Mouse (Mus musculus) gonadal fat pad, adult 2 months (tissue): Measurements from ENCODE around the gene Gm14137. TPM values are rescaled to one million over a fixed set of nuclear protein-coding genes. Genes with fewer than 3 reads are reported as not detected.

ENCODE experiments used
- DNase-seq: peaks from one replicate; pipeline ENCODE4 v3.0.0-alpha.2; 2012; ENCODE audit warnings: low read depth
- polyA plus RNA-seq: library from polyadenylated mRNA; depleted of rRNA; stranded (reverse); fragments of >200 nt; gene quantifications from 2 replicates; pipeline ENCODE4 v1.2.3, GENCODE M21; 2012; rRNA removed

Gene Gm14137
- 0.03 TPM in 1 of 2 replicates, not detected in the other for polyA plus RNA-seq

DNA sequence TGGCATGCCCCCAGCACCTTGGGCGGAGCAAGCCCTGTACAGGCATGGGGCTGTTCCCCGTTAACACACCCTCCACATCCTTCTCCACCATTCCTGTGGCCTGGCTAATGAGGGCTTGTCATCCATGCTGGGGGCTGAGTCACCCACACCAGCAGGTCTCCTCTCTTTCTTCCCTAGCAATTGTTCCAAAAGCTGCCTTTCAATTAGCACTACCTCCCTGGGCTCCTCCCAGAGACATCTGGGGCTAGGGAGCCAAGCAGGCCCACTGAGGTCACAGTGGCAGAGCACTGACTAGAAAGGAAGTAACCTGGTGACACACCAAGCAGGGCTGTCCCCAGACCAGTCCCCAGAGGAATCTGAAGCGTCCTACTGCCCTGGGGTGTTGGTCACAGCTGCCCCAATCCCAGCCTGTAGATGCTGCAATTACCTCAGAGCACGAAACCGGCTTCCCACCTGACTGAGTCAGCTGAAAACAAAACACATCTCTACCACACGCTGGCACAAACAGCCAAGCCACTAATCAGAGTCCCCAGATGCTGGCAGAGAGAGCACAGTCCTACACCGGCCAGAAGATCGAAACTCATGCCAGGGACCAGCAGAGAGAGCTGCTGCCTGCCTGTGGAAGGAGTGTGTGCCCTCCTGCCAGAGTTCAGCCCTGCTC lies at the start of gene Gm14137:
Gene Gm14137 (plus strand): TSS at position 519 of the 661 bp plus-strand sequence.
- no peak for DNase-seq

DNA sequence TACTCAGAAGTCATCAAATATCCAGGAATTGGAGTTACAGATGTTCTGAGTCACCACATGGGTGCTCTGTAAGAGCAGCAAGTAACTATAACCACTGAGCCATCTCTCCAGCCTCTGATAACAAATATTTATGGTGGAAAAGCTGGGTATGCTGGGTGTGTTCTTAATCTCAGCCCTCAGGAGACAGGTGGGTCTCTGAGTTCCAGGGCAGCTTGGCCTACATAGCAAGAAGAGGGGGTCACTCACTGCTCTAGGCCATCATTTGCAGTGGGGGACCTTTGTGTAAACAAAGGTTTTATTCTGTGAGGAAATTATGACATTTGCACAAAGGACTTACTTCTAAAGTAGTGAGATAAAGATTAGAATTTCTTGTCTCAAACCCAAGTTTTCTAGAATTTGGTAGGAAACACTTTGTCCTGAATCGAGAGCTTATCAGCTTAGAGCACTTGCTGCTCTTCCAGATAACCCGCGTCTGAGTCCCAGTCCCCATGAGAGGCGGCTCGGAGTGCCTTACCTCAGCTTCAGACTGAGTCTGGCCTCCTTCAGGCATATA lies 37.9 kb upstream of the Gm14137 start:
- DNase-seq, result no peak

DNA sequence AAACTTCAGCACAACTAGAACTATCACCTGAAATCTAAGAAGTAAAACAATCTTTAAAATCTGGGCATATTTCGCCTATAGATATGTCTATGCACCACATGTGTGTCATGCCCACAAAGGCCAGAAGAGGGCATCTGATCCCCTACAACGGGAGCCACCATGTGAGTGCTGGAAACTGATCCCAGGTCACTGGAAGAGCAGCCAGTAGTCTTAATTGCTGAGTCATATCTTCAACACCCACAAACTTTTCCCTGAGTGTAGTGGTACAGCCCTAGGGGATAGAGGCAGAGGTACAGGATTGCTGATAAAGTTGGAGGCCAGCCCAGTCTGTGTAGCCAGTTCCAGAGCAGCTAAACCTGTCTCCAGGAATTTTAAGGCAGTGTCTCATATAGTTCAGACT lies 29.1 kb upstream of the Gm14137 start:
- DNase-seq, result peak; percentile 85

DNA sequence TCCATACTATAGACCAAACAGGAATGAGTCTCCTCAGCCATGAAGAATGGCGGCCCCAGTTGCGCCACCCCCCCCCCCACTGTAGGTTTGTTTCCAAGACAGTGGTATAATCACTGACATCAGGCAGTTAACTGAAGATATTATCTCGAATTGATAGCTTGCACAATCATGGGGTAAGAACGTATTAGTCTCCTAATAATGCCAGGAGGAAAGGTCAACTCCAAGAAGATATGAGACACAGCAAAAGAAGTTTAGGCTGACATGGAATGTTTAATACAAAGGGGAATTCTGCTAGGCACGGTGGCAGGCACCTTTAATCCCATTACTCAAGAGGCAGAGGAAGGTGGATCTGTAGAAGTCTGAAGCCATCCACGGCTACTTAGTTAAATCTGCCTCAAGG lies 27.9 kb upstream of the Gm14137 start:
- DNase-seq, result peak; percentile 63

DNA sequence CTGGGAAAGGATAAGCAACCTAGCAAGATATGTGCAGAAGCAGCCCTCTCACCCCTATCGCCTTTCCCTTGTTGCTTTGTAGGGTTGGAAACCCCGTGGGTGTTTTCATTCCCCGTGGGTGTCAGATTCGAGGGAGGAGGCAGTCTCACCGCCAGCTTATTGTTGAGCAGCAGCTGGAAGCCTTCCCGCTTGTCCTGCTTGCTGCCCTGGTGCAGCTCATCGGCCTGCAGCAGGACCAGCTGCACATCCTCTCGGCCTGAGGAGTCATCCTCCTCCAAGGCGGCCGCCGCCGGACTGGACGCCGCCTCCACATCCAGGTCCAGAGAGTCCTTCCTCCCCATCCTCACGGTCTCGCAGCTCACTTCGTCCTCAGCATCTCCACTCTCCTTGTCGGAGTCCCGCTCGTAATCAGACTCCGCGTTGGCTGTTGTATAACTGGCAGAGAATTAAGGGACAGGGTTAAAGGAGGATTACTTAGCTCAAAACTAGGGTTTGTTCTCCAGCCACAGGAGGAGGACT lies 27.1 kb upstream of the Gm14137 start:
- DNase-seq, result no peak

DNA sequence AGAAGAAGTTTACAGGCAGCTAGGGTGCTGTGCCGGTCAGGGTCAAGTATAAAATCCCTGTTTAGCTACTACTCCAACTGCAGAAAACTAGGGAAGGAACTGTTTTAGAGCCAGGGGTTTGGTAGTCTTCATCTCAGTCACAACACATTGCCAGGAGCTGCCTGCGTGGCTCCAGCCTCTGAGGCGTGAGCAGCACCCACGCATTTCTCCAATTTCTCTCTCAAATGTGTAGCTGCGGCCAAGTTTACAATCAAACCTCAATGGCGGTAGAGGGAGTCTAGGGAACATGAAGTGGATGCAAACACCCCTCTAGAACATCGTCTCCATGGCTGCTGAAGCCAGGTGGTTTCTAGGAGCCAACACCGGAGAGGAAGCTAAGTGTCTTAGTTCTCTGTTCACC lies 26.5 kb upstream of the Gm14137 start:
- DNase-seq, result no peak

DNA sequence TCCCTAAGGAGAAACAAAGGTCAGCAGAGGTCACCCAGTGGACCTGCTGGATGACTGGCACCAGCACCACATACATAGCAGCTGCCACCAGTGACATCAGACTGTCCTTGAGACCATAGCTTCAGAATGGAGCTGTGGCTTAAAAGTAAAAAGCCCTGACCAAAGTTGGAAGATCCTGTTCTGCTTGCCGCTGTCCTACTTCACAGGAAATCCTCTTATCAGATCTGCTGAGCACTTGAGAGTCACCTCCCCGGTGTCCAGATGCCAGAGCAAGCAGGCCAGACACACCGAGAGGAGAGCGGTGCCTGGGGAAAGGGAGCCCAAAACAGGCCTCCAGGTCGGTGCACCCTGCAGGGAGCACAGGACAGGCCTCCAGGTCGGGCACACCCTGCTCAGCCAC lies 22.1 kb upstream of the Gm14137 start:
- no peak for DNase-seq

DNA sequence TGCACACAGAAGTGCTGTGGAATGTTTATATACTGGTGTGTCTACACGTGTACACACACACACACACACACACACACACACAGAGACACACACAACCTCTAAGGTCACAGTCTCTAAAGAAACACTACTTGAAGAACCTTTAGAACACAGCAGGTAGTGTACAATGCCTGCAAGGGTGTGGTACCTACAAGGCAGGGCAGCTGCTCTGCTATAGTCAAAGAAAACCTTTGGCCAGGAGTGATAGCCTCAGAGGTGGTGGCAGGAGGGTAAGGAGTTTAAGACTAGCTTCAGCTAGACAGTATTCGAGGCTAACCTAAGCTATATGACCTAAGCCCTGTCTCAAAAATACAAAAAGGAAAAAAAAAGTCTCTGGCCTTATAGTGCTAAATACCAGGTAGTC lies 19.6 kb upstream of the Gm14137 start:
- no peak for DNase-seq

DNA sequence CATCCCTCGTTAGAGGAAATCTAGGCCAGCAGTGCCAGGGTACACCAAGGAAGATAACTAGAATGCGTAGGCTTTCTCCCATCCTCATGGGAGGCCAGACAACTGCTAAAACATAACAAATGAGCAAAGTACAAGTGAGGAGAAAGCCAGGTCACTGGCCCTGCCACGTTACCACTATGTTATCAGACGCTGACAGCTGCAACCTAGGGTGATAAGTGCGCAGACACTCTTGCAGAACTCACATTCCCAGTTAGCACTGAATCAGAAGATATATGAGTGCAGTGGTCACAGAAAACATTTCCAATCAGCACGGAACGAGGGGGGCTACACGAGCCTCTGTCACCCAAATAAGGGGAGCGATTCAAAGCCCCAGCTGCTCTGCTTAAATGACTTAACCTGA lies 18.9 kb upstream of the Gm14137 start:
- DNase-seq, result no peak

DNA sequence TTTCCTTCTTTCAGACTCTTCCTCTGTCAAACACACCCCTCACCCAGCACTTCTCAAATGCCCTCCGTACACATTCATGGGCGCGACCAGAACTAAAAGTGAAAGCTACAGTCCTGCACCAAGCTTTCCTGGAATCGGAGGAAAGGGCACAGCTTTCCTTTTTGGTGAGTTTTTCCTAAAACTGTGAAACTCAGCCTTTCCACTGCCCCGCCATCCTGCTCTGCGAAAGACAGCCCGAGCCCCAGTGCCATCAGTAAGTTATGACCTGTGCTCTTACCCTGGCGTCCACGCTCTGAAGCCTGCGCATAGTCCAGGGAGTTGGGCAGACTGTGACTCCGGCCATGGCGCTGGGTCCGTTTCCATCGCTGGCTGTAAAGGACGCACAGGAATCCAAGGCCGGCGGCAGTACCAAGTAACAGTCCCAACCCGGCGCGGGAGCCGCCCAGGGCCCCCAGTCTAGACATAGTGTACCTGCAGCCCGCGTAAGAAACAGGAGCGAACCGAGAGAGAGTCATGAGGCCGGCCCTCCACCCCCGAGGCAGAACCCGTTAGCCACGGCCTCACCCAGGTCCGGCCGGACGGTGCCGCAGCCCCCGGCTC lies 18.1 kb upstream of the Gm14137 start:
- DNase-seq, result no peak

DNA sequence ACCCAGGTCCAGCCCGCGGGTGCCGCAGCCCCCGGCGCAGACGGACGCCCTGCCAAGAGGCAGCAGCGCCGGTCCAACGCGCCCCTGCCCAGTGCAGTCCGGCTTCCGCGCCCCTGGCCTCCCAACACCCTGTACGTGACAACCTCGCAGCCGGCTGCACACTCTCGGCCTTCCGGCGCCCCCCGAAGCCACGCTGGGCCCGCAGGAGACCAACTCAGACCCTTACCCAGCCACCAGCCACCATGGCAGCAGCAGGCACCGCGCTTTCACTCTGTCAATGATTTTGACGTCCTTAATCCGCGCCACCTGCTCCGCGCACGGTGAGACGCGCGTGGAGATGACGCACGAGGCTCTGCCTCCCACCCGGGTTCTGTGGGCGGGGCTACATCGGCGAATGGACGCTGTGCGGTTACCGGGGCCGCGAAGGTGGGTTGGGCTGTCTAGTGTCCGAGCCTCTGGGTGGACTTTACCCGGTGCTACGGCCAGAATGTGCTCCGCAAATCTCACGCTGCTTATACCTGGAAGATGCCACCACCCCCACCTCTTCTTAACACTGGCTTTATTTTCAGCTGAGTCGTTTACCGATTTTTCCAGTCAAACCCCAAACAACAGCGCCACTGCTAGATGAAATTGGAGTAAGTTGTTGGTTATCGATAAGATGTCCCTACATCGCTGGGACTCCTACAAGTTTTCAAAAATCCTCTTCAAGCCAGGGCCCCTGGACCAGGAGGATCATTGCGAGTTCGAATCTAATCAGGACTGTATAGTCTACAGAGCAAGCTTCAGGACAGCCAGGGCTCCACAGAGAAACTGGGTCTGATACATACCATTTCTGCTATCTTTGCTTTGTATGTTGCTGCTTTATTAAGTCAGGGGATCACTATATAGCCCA lies 17.4 kb upstream of the Gm14137 start, which contains the start of gene Rmdn3:
Gene Rmdn3 (minus strand): TSS at position 354 of the 892 bp plus-strand sequence.
- DNase-seq, result no peak

DNA sequence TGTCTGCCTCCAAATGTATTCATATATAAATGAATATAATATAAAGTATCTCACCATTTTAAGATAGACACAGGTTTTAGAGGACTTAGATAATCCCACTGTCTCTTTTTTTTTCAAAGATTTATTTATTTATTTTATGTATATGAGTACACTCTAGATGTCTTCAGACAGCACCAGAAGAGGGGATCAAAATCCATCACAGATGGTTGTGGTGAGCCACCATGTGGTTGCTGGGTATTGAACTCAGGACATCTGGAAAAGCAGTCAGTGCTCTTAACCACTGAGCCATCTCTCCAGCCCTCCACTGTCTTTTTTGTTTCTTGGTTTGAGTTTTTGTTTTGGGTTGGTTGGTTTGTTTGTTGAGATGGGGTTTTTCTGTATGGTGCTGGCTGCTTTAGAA lies 16.5 kb upstream of the Gm14137 start:
- DNase-seq, result no peak

DNA sequence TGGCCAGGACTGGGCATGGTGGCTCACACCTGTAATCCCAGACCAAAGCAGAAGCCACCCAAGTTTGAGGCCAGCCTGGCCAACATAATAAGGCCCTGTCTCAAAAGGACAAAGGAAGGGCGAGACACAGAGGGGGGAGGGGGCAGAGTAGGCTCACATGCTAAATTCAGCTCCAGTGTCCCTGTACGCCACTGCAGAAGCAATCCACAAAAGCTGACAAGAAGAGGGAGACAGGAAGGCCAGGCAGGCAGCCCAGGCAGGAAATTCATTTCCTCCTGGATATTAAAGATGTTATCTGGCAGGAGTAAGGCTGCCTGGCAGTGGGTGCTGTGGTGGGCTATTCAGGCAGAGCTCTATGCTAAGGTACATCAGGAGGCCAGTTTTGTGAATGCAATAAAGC lies 13.1 kb upstream of the Gm14137 start:
- DNase-seq, result no peak

DNA sequence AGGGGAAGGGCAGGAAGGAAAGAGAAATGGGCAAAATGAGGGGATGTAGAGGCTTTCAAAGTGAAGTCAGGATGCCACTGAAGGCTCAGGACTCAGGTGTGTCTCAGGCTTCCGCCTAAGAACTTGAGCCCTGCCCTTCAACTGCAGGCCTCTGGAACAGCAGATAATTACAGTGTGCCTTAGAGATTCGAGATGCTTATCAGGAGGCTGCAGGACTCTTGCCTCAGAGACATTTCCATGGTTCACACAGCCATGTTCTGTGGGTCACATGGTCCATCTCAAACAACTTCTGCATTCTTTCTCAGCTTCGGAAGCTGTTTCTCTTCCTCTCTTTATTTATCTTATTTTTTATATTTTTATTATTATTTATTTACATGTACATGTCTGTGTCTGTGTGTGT lies 11.2 kb upstream of the Gm14137 start:
- no peak for DNase-seq

DNA sequence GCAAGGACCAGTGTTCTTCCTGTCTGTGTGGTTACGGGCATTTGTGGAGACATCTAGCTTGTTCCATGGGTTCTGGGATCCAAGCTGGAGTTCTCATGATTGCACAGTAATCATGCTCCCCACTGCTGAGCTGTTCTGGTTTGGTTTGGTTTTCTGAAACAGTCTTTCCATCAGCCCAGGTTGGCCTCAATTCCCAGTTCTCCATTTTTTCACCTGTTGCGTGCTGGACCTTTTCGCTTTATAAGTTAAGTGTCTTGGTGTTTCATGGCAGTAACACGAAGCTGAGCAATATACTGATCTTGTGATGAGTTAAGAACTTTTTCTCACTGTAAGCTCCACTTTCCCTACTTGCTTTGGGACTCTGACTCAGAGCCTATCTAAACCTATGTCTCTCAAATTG lies 10.3 kb upstream of the Gm14137 start:
- no peak for DNase-seq

DNA sequence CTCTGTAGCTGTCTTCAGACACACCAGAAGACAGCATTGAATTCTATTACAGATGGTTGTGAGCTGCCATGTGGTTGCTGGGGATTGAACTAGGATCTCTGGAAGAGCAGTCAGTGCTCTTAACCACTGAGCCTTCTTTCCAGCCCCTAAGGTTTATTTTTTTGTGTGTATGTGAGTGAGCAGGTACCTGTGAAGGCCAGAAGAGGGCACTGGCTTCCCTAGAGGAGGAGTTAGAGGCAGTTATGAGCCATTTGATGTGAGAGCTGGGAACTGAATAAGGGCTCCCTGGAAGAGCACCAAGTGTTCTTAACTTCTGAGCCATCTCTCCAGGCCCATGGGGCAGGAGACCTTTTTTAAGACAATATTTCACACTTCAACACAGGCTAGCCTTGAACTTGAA lies 8.9 kb upstream of the Gm14137 start:
- DNase-seq, result no peak

DNA sequence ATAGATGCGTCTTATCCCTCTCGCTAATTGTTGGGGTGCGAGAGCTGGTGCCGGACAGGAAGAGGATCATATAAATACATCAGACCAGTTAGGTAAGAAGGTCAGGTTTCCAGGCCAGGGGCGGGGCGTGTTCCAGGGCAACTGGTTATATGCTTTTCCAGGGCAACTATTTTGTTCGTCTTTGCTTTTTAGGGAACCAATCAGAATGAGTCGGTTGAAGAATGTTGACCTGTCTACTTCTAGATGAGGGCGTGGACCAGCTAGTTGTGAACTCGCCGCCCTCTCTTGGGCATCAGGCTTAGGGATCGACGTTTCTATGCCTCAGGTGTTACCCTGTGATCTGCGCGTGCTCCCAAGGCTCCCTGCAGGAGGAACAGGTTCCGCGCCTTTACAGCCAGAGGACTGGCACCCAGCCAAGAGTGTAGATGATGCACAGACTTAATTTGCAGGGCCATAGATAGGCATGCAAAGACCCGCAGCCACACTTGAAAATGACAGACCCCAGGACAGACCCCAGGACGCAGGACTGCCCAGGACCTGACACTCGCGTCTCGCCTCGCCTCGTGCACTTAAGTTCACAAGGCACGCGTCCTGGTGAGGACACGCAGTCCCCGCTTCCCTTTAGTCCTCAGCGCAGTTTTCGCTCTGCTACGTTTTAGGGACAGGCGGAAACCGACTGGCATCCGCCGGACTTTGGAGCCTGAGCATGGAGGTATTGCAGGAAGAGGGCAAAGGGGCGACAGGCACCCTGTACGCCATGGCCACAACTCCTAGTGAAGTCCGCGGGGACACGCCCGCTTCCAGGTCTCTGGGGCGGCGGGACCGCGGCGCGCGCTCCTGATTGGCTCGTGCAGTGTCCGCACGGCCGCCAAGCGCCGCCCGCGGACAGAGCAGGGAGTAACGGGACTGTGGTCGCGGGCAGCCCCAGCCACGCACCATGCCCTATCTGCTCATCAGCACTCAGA lies 7.1 kb upstream of the Gm14137 start, which contains the start of gene Gchfr:
Gene Gchfr (plus strand): TSS at position 873 of the 965 bp plus-strand sequence.
- DNase-seq, result no peak

DNA sequence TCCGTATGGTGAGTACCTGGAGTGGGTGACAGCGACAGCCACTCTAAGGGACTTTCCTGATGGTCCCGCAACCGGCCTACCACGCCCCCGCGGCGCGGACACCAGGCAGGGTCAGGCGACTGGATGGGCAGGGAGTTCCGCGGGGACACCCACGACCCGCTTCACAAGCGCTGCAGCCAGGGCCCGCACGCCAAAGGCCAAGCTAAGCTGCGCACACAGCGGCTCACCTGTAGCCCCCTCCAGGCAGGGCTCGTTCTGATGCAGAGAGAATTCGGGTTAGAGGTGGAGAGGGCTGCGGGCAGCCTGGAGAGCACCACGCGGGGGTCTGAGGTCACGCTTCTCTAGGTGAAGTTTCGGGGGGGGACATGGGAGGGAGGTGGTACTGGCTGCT lies 6.4 kb upstream of the Gm14137 start:
- no peak for DNase-seq

DNA sequence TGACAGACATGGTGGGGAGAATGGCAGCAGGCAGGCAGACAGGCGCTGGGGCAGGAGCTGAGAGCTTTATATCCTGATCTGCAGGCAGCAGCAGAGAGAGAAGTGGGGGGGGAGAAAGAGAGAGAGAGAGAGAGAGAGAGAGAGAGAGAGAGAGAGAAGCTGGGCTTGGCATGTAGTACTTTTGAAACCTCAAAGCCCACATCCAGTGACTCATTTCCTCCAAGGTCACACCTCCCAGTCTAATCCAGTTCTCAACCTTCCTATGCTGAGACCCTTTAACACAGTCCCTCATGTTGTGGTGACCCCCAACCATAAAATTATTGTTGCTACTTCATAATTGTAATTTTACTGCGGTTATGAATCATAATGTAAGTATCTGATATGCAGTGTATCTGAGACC lies 4.0 kb upstream of the Gm14137 start:
- no peak for DNase-seq

DNA sequence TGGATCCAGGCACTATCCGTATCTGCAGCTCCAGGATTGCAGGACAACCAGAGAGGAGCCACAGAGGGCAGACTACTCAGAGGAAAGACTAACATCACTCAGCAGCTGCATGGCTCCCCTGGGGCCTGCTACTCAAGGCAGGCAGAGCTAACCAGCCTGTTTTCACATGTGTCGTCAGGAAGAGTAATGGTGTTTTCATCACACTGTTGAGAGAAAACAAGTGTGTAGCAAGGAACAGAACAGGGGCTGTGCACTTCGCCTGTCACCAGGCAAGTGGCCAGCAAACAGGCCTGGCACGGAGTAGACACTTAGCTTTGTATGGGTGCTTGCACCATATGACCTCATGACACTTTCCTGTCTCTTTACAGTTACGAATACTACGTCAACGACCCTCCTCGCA lies 2.7 kb upstream of the Gm14137 start:
- DNase-seq, result no peak

DNA sequence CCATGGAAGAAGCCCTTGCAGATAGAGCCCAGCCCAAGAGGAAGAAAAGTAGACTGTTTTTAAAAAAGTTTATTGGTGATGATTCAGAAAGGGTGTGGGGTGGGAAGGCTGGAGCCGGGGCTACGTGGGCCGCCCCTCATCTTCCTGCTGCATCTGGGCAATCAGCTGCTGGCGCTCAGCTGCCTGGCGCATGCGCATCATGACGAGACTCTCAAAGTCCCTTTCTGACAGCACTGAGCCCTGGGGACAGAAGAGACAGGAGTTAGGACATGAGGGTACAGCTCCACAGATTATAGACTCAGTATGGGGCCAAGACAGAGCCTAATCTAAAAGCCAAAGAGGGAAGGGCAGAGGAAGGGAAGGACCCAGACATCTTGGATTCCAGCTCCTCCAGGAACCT lies 1.9 kb upstream of the Gm14137 start:
- no peak for DNase-seq
